19 mouse cellular contexts compared by ENCODE assay signal in the genomic region with DNA sequence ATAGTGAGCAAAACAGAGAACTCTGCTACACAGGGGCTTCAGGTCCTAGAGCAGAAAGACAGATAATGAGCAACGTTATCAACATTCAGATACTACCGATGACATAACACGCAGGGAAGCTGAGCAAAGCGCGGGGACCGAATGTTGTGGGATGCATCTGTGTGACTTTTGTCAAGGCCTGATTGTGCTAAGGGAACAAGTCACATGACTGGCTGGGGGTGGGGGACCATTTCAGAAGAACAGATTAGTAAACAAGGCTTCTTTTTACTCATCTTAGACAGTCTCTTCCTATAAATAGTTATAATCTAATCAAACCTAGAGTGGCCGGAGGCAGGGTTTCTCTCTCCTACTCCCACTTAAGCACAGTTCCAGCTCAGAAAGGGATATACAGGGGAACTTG. TPM values are rescaled to one million over a fixed set of nuclear protein-coding genes. Genes with fewer than 3 reads are reported as not detected.
"Had no signal": no experiment of that assay in that cellular context is flagged by ENCODE, and none has a peak within 500 bp of the region (broad histone marks: within the 10 kb centered on the region; RNA-seq: fewer than 3 reads in every experiment).

No protein-coding gene starts in this region.

- H3K9me3 ChIP-seq: megakaryocyte, embryonic 14.5 days; midbrain, embryonic 13.5 days; midbrain, embryonic 15.5 days; neural tube, embryonic 12.5 days; stomach, embryonic 15.5 days had no signal

- H3K4me3 ChIP-seq: megakaryocyte, embryonic 14.5 days; midbrain, embryonic 13.5 days; midbrain, embryonic 15.5 days; neural tube, embryonic 12.5 days; stomach, embryonic 15.5 days had no signal

- H3K36me3 ChIP-seq: midbrain, embryonic 13.5 days; midbrain, embryonic 15.5 days; neural tube, embryonic 12.5 days; stomach, embryonic 15.5 days had no signal

- DNase-seq: lung, embryonic 14.5 days; lung, postnatal 14 days; lung, postnatal 36 days; right cerebral cortex, postnatal 25 days; thymus, adult 18-20 months; thymus, postnatal 14 days; thymus, postnatal 36 days had no signal

- H3K4me2 ChIP-seq: liver, embryonic 11.5 days; lung, embryonic 14.5 days; midbrain, embryonic 11.5 days; midbrain, embryonic 13.5 days; midbrain, embryonic 15.5 days; neural tube, embryonic 12.5 days; stomach, embryonic 15.5 days had no signal

- H3K27ac ChIP-seq: liver, embryonic 14.5 days; macrophage; midbrain, embryonic 13.5 days; midbrain, embryonic 15.5 days; neural tube, embryonic 12.5 days; stomach, embryonic 15.5 days; stomach, postnatal 0 days had no signal

- H3K27me3 ChIP-seq: midbrain, embryonic 13.5 days; midbrain, embryonic 15.5 days; neural tube, embryonic 12.5 days; stomach, embryonic 15.5 days had no signal

- H3K9ac ChIP-seq: liver, embryonic 14.5 days; lung, embryonic 14.5 days; midbrain, embryonic 13.5 days; midbrain, embryonic 15.5 days; neural tube, embryonic 12.5 days; stomach, embryonic 15.5 days had no signal

- ATAC-seq: midbrain, embryonic 13.5 days; midbrain, embryonic 15.5 days had no signal

RNA-seq across cellular contexts. Expression of a gene that starts 1.7 kb away (rescaled TPM):
- total RNA-seq: megakaryocyte progenitor cell, adult 5-6 weeks; monocyte, adult 5-6 weeks had no signal
- polyA plus RNA-seq: liver, embryonic 11.5 days; liver, embryonic 14.5 days; lung, embryonic 14.5 days; macrophage had no signal
